Mouse (Mus musculus) left cerebral cortex, adult 18-20 months (tissue): Measurements from ENCODE around the gene Tiprl. TPM values are rescaled to one million over a fixed set of nuclear protein-coding genes. Genes with fewer than 3 reads are reported as not detected.
A peak's percentile ranks its signal among the peaks of the same experiment; 100 is the strongest.

Source experiments
- DNase-seq, 2 experiments: peaks; one replicate each; pipeline ENCODE4 v3.0.0; 2021 to 2022; ENCODE audit warnings: low spot score in 2 of 2, mixed read lengths in 1 of 2
- long read RNA-seq, 2 experiments: library from polyadenylated mRNA; stranded (forward); transcript quantifications; one replicate each; pipeline ENCODE4 v2.0.0; 2021
- total RNA-seq, 2 experiments: library from RNA; stranded (reverse); gene quantifications; 2 replicates each; pipeline ENCODE4 v1.2.3; 2021

The Tiprl gene
- total RNA-seq = 10 to 100 TPM; 52.9 to 64.1 TPM
- long read RNA-seq, experiment 1, full-length matches to known transcripts = 88 of 100 reads
- long read RNA-seq, experiment 1, partial matches to known transcripts = 3 of 100 reads
- long read RNA-seq, experiment 1, other reads (novel, unspliced or antisense) = 9 of 100 reads
- long read RNA-seq, experiment 2, full-length matches to known transcripts = 70 of 84 reads
- long read RNA-seq, experiment 2, partial matches to known transcripts = 2 of 84 reads
- long read RNA-seq, experiment 2, other reads (novel, unspliced or antisense) = 12 of 84 reads

DNA sequence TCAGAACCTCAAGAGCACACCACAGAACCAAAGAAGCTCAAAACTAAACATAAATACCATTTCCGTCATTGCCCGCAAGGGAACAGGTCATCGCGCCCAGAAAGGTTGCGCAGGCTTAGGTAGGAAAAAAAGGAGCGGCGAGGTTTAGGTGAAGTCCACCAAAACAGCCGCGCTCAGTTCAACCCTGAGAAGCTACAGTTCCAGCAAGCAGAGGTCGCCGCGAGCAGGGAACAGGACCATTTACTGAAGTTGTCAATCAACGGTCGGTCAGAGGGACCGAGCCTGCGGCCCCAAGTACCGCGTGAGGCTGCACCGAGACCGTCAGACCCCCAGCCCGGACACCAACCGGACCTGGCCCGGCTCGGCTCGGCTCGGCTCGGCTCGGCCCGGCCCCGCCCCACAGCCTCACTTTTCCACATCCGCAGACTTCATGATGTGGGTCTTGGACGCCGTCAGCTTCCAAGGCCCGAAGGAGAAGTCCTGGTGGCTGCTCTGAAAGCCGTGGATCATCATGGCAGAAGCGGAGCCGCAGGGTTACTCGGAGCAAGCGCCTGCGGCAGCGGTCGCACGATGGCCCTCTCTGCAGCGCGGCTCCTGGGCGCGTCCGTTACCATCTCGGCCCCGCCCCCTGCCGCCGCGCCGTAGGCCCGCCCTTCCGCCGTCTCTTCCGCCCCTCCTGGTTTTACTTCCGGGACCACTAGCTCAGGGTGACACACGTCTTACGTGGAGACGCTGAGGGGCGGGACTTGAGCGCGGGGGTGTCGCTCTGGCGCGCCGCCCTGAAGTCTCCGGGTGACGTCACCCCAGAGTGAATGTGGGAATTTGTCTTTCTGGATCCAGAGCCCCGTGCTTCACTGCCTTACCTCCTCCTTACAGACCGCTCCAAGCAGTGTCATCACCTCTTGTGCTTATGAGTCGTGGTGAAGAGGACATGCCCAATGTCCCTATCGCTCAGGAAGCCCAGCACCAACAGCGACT lies at the start of gene Tiprl:
TSS of gene Tiprl (minus strand) at position 676 of the 978 bp plus-strand sequence.
- peak; percentile 96 to 97 for DNase-seq

DNA sequence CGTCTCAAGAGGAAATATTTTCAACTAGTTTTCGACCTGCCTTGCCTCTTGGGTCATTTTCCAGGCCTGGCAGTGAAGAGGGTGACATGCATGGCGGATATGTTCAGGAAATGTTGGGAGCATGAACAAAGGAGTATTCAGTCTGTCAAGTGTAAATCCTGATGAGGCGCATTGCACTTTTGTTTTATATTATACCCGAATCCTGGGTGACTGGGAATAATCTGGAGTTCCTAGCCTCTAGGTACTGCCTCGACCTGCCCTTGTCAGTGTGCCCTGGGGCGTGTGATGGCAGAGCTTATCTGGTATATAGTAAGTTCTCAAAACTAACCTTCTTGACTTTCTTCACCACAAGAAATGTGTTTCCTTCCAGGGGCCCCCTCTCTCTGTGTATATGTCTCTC lies 47.3 kb upstream of the Tiprl start:
- no peak for DNase-seq

DNA sequence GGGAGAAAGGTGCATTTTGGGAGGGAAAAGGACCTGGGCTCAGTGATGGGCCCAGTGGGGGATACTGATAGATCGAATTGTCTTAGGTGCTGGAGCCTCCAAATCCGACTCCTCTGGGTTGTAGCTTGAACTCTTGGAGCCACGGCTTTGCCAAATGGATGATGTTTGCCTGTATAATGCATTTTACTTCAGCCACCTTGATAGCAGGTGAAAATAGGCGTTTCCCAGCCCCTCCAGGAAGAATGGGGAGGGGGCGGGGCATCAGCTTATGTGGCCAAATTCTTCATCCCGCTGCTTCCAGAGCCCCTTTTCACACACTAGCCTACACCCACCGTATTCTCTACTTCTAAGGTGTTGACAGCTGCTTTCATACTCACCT lies 46.2 kb upstream of the Tiprl start:
- no peak for DNase-seq

DNA sequence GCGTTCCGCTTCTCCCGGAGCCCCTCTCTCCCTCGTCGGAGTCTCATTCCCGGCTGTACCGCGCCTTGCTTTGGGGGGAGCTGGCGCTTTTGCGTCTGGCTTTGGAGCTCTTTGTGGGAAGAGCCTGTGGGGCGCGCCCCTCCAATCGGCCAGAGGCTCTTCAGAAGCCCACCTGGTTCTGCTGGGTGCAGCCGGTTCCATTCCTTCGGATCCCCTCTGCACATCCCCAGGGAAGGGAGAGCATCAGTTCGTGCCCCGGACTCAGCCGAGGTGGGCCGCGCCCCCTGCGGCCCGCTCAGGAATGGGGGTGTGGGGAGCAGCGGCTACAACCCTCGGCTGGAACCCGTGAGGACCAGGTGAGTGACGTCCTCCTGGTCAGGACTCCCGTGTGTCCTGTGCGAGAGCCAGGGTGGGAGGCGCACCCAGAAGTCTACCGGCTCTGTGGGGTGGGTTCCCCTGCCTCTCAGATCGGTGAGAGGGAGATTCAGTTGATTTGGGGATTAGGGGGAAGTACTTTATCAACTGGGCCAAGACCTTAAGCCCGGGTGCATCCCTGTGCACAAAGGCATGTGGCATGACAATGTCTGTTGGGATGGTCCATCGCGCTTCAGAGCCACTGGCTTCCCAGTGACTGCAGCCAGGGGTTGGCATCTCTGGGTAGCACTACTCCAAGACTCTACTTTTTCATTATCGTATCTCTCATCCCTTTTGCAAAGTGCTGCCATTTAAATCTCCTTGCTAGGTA lies 45.6 kb upstream of the Tiprl start:
- DNase-seq = no peak

DNA sequence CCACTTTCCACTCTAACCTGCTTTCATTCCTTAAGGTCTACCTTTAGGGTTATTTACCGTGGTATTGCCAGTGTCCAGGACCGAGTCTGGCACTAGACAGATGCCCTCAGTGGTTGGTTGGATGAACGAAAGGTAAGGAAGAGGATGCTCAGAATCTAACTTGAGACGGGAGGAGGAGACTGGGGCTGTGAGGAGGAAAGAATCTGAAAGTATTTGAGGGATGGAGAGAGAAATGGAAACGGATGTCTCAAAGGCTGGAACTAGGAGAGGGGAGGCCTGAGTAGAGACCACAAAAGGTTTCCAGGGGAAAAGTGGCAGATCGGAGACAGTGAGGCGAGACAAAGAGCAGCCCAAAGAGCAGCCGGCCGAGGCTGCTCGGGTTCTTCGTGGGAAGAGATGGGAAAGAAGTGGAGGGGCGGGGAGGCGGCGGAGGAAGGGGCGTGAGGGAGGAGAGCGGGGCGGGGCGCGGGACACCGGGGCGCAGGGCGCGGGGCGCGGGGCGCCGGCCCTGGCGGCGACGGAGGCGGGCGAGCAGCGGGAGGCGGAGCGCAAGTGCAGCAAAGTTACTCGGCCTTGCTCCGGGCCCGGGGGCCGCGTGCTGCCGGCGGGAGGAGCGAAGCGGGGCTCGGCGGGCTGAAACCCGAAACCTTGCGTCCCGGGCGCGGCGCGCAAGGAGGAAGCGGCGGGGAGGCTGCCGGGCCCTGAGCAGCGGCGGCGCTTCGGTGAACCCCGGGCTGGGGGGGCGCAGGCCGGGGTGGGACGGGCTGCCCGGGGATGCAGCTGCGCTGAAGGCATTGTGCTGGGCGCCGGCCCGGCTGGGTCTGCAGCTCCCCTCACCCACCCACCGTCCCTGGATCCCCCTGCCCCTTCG lies 44.8 kb upstream of the Tiprl start:
- peak; percentile 18 to 45 for DNase-seq

DNA sequence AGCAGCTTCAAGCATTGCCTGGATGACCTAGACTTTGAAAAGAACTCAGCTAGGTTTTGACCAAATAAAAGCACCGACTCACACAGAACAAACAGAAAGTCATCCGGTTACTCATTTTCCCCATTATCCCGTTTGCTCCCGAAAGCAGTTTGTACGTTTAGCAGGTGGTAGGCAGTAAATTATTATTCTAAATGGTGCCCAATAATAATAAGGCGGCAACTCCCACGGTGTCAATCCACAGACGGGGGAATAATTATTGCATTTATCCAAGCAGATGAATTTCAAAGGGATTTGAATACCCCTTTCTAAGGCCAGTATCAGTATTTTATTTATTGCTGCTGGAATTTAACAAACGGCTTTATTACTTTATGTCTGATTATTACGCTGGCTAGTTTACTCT lies 43.9 kb upstream of the Tiprl start:
- DNase-seq = no peak

DNA sequence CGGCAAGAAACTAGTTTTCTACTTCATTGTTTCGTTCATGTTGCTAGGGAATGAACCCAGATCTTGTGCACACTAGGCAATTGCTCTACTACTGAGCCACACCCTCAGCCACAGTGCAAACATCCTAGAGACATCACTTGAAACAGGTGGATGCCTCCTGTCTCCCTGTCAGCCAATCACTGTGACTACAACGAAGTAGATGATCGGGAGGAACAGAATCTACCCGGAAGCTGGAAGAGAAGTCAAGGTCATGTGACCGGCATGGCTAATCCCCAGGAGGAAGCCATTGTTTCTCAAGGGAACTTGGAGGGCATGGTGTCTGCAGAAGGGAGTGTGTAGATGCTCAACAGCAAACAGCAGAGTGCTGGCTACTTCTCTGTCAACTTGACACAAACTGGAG lies 38.1 kb upstream of the Tiprl start:
- no peak for DNase-seq

DNA sequence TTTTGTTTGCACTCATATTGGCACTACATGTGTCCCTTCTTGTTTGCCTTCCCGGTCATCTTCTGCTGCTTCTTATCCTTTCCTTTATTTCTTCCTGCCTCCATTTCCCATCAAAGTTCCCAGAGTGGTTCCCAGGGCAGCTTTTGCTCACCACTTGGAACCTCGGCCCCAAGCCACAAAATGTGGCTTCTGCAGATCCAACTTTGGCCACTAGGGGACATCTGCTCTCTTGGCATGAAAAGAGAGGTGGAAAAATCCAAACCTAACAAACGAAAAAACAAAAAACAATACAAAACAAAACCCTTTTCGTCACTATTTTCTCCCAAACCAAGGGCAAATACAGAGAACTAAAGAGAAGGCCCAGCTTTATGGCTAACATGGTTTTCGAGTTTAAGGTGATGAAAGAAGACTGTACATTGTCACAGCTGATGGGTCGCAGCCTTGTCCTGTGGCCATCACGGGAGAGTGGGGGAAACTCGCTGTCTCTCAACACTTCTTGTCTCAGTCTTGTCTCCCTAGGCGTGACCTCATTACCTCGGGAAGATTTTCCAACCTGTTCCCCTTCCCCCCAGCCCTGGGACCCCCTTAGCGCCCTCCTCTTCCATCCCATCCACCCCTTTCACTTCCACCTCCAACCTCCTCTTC lies 15.4 kb upstream of the Tiprl start:
- DNase-seq = peak; percentile 26 to 49

DNA sequence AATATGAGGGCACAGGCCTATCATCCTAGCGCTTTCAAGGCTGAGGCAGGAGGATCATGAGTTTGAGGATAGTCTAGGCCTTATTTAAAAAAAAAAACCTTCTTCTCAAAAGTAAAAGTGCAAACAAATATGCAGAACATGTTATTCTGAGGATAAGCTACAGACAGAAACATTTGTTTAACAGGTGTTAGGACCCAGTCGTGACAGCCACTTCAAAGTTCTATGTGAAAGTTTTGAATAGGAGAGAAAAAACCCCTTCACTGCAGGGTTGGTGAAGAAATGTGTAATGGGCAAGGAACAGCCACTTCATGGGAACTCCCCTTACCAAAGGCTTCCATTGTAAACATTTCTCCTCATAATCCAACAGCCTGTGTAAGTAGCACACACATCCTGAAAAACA lies 13.8 kb upstream of the Tiprl start:
- DNase-seq = no peak

DNA sequence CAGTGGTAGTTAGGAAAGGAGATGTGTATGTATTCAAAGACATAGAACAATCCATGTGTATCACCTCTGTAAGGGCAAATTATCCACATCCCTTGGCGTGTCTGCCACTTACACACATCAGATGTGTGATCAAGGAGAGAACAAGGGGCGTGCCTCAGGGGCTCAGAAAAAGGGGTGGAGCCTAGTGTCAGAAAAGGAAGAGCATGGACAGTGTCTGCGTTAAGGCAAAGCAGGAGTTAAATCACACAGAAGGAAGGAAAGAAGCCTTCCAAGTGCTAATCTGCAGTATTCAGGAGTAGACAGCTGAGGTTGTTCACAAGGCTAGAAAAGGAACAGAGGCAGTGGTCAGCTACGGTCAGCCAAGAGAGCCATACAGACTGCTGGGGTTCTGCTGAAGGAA lies 12.0 kb upstream of the Tiprl start:
- DNase-seq = no peak

DNA sequence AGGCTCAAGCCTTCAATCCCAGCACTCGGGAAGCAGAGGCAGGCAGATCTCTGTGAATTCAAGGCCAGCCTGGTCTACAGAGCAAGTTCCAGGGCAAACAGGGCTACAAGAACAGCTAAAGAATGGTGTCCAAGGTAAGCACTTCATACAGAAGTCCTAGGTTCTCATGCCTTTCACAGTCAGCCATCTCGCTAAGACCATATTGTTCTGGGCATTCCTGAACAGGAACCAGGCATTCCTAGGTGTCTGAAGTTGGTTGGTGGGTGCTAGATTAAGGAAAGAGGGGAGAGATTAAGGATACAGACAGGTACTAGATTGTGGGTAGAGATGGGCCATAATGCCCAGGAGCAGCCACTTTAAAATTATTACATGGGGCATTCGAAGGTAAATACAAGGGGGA lies 11.0 kb upstream of the Tiprl start:
- DNase-seq = no peak

DNA sequence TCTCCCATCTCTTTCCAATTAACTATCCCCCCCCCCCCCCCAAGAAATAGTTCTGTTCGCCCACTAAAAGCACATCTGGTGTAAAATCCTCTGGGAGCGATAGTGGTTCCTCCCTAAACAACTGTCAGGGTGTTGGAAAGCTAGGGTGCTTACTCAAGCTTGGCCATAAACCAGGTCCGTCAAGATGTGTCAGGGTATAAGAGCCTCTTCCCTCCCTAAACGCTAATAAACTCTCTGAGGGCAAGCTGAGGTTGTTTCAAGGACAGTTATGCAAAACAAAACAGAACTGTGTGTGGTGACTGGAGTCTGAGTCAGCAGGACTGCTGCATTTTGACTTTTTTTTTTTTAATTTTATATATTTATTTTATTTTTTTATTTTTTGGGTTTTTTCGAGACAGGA lies 10.3 kb upstream of the Tiprl start:
- no peak for DNase-seq

DNA sequence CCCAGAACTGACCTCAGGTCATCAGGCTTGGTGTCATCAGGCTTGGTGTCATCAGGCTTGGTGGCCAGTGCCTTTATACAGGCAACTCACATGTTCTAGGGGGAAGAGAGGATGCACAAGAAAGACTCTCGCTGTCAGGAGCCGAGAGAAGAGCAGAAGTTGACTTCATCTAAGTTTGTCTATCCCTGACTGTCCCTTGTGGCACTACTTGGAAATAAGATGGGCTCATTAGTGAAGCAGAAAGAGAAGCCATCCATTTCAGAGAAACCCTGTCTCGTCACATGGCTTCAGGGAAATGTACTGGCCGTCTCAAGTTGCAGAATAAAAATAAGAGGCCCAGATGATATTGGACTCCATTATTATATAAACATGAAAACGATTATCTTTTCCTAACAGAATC lies 9.8 kb upstream of the Tiprl start:
- no peak for DNase-seq

DNA sequence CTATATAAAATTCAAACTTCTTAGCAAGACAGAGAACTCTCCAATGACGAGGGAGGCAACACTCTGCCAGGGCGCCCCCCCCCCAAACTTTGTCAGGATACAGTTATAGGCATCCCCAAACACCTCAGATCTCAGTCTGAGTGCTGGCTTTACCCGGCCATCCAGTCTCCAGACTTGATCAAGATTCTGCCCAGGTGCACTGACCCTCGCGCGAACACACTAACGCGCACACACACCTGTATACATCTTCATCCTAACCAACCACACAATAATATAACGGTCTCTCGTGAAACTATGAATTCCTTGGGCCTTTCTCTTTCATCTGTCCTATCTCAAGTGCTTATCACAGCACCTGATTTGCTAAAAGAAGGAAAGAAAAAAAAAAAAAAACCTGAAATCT lies 950 bp downstream of the Tiprl start:
- no peak for DNase-seq

DNA sequence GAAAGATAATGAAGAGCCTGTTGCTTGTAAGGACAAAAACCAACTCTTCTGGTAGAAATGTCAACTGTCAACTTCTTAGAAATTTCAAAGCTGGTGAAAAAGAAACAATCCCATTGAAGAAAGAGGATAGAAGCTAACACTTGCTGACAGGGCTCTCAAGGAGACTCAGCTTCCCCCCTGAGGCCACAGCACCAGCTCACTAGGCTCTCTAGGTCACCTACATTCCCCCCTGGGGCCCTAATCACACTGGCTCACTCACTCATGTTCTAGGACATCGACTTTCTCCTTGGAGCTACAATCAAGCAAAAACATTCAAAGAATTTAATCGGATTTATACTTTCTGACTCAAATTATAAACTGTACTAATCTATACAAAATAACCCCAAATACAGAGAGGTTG lies 3.0 kb downstream of the Tiprl start:
- no peak for DNase-seq

DNA sequence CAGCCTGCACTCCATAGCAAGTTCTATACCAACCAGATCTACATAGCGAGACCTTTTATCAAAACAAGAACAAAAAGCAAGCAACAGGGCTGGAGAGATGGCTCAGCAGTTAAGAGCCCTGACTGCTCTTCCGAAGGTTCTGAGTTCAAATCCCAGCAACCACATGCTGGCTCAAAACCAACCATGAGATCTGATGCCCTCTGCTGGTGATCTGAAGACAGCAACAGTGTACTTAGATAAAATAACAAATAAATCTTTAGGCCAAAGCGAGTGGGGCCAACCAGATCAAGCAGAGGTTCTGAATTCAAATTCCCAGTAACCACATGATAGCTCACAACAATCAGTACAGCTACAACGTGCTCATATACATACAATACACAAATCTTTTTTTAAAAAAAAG lies 6.1 kb downstream of the Tiprl start:
- no peak for DNase-seq

DNA sequence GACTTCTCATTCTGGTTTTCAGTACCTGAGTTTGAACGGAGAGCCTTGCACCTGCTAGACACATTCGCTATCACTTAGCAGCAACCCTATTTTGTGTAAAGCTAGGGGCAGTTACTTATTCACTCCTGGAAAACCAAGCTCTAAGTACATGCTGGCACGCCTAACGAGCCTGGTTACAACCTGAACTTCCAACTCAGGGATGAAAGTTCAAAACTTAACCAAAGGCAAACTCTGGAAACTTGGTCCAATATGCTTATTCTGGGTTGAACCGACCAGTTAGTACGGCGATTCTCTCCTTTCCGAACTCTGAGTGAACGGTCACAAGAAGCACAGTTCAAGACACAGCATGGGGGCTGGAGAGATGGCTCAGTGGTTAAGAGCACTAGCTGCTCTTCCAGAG lies 7.2 kb downstream of the Tiprl start:
- DNase-seq = no peak

DNA sequence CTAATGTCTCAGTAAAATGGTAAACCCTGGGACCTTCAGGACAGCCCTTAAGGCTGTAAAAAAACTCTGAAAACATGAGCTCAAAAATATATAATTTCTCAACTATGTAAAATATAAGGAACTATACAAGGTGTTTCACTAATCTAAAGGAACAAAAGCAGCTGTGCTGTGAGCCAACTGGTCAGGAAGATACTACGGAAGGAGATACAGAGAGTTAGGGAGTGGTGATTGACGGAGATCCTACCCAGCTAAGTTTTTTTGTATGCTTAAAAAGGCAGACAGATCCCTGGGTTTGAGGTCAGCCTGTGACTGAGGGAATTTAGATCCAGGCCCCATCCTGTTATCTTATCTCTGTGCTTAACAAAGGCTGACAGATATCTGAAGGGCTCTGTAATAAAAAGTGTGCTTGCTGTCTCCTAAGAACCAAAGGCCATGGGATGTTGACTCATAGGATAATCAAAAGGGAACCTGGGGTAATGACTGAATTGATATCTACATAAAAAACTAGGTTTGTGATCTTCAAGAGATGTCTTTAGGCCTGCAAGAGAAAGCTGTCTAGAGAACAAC lies 19.7 kb downstream of the Tiprl start:
- DNase-seq = no peak

DNA sequence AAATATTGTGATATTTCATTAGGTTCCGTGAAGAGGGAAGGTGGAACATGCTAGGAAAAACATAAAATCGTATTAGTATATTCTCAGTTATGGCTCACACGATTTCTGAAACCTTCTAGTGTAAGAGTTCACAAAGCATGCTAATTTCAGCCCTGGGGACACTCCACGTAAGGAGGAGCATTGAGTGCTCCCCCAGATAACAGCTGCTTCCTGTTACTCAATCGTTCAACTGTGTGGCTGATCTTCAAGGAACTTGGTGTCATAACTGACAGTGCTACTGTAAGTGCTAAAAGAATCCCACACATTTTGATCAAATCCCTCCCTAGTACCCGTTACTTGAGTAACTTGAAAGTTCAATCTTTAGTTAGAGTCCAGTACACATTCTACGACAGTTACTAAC lies 21.0 kb downstream of the Tiprl start:
- DNase-seq = no peak

DNA sequence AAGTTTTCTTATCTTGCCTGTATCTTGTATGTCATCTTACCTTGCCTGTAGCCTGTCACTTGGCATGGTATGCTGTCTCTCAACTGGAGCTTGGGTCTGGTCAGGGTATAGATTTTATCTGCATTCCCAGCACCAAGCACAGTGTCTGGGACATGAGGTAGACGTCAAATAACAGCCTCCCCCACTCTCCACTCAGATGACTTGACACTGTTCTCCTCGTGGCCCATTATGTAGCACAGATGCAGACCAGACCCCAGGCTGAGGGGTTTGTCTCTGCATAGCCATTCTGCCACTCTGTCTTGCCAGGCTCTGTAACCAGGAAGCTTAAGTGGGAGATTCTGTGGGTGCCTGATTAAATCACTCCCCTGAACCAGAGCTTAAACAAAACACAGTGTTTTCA lies 31.2 kb downstream of the Tiprl start:
- DNase-seq = no peak
